Mouse (Mus musculus) brain, embryonic 14.5 days (tissue): ENCODE measurements around the gene Cd34. TPM values are rescaled to one million over a fixed set of nuclear protein-coding genes. Genes with fewer than 3 reads are reported as not detected.
A peak's percentile ranks its signal among the peaks of the same experiment; 100 is the strongest.

Source experiments
- DNase-seq: peaks from one replicate; pipeline ENCODE4 v3.0.0-alpha.2; 2011; ENCODE audit warnings: low read depth
- CTCF ChIP-seq: fragments of 200-500 bp; IDR thresholded peaks from 2 replicates; pipeline ENCODE4 v1.5.1; 2012; ENCODE audit warnings: inconsistent platforms, mild to moderate bottlenecking, moderate library complexity, borderline replicate concordance; ENCODE audit not compliant: insufficient read depth, insufficient read length; ENCODE audit errors: extremely low read depth
- POLR2A ChIP-seq: fragments of 200-500 bp; IDR thresholded peaks from 2 replicates; pipeline ENCODE4 v1.6.1; 2012; ENCODE audit warnings: mild to moderate bottlenecking, inconsistent platforms, borderline replicate concordance; ENCODE audit not compliant: poor library complexity, insufficient read depth, insufficient read length, severe bottlenecking; ENCODE audit errors: extremely low read depth
- polyA plus RNA-seq: library from polyadenylated mRNA; depleted of rRNA; stranded (reverse); fragments of >200 nt; gene quantifications from 2 replicates; pipeline ENCODE4 v1.2.3, GENCODE M21; 2012

Cd34 gene
- polyA plus RNA-seq, 1 experiment: 33.1 TPM

- no peak for DNase-seq
- no peak for TF ChIP-seq POLR2A
- TF ChIP-seq CTCF: no peak
Observed at GRCm38 (mm10) chr1:194943485-194943884, 4.9 kb downstream of the Cd34 start.

- TF ChIP-seq POLR2A: no peak
- TF ChIP-seq CTCF: no peak
- peak; percentile 11 for DNase-seq
Observed at GRCm38 (mm10) chr1:194945382-194945781, 6.8 kb downstream of the Cd34 start.

GRCm38 (mm10) chr1:194946467-194946866 is 7.8 kb downstream of the Cd34 start:
- no peak for DNase-seq
- TF ChIP-seq CTCF (no peak), POLR2A (no peak)

GRCm38 (mm10) chr1:194950913-194951312 is 12.3 kb downstream of the Cd34 start:
- peak; percentile 51 for DNase-seq
- TF ChIP-seq CTCF (no peak), POLR2A (no peak)

- TF ChIP-seq CTCF: no peak
- no peak for TF ChIP-seq POLR2A
- DNase-seq: no peak
Observed at GRCm38 (mm10) chr1:194952891-194953290, 14.3 kb downstream of the Cd34 start.

- no peak for DNase-seq
- TF ChIP-seq POLR2A: no peak
- no peak for TF ChIP-seq CTCF
Observed at GRCm38 (mm10) chr1:194954694-194955093, 16.1 kb downstream of the Cd34 start.

- no peak for DNase-seq
- no peak for TF ChIP-seq CTCF
- no peak for TF ChIP-seq POLR2A
Observed at GRCm38 (mm10) chr1:194955749-194956148, 17.1 kb downstream of the Cd34 start.

- no peak for DNase-seq
- TF ChIP-seq CTCF (no peak), POLR2A (no peak)
Observed at GRCm38 (mm10) chr1:194957021-194957420, 18.4 kb downstream of the Cd34 start.

- TF ChIP-seq CTCF (peak; percentile 95), POLR2A (no peak)
Observed at GRCm38 (mm10) chr1:194962181-194962580, 23.6 kb downstream of the Cd34 start.

GRCm38 (mm10) chr1:194962712-194963111 is 24.1 kb downstream of the Cd34 start:
- DNase-seq: no peak
- TF ChIP-seq CTCF: no peak
- TF ChIP-seq POLR2A: no peak

More at GRCm38 (mm10) chr1:194962181-194962580, 23.6 kb downstream of the Cd34 start:
- DNase-seq: peak; percentile 85

- DNase-seq: no peak
- no peak for TF ChIP-seq CTCF
- TF ChIP-seq POLR2A: no peak
Observed at GRCm38 (mm10) chr1:194971980-194972379, 33.4 kb downstream of the Cd34 start.

- TF ChIP-seq CTCF (peak; percentile 80), POLR2A (peak; percentile 70)
- DNase-seq: peak; percentile 94
Observed at GRCm38 (mm10) chr1:194976164-194976516, 37.5 kb downstream of the Cd34 start.

- TF ChIP-seq CTCF: peak; percentile 21; the same call in 1 of the 2 replicates
- TF ChIP-seq POLR2A: no peak
- peak; percentile 87 for DNase-seq
Observed at GRCm38 (mm10) chr1:194976517-194977370, 38.1 kb downstream of the Cd34 start.

GRCm38 (mm10) chr1:194977371-194977761 is 38.7 kb downstream of the Cd34 start:
- peak; percentile 35 for DNase-seq
- TF ChIP-seq CTCF: no peak
- no peak for TF ChIP-seq POLR2A
